Mouse (Mus musculus) subcutaneous adipose tissue, adult 2 months (tissue): ENCODE data around the gene Slc38a1. TPM values are rescaled to one million over a fixed set of nuclear protein-coding genes. Genes with fewer than 3 reads are reported as not detected.

ENCODE experiments used
- polyA plus RNA-seq: library from polyadenylated mRNA; depleted of rRNA; stranded (reverse); fragments of >200 nt; gene quantifications from 2 replicates; pipeline ENCODE4 v1.2.3, GENCODE M21; 2012; ENCODE audit warnings: low replicate concordance; rRNA removed

The Slc38a1 gene
- 3.7 and 66.7 TPM in 2 replicates for polyA plus RNA-seq

GRCm38 (mm10) chr15:96642436-96643405 is at the start of gene Slc38a1:
Gene Slc38a1 (minus strand): TSS chr15:96642913.

Other genes starting within 250 kb of the Slc38a1 start
- 16.0 and 26.6 TPM in 2 replicates for gene Scaf11, start 182.1 kb downstream of the Slc38a1 start, polyA plus RNA-seq
- 25.8 and 65.3 TPM in 2 replicates for gene Slc38a2, start 56.8 kb upstream of the Slc38a1 start, polyA plus RNA-seq